Mouse (Mus musculus) intestine, postnatal 0 days (tissue): Measurements from ENCODE around the gene Gpr146. TPM values are rescaled to one million over a fixed set of nuclear protein-coding genes. Genes with fewer than 3 reads are reported as not detected.
A peak's percentile ranks its signal among the peaks of the same experiment; 100 is the strongest.

ENCODE experiments used
- ATAC-seq: fragments of 200-750 bp; cut with Nextera tagmentation; 2 replicates; pipeline ENCODE4 v1.8.0; 2017; ENCODE audit warnings: mild to moderate bottlenecking, moderate TSS enrichment, moderate library complexity
- H3K27ac ChIP-seq: fragments of 300-500 bp; sonication (generic); 2 replicates; pipeline ENCODE4 v1.5.1; 2014; ENCODE audit warnings: mild to moderate bottlenecking, low read depth, low read length, moderate library complexity
- H3K27me3 ChIP-seq: fragments of 300-500 bp; sonication (generic); replicated peaks from 2 replicates; pipeline ENCODE4 v1.6.1; 2014; ENCODE audit warnings: low read length, mixed read lengths; ENCODE audit not compliant: control insufficient read depth, insufficient read depth
- H3K36me3 ChIP-seq: fragments of 300-500 bp; sonication (generic); 2 replicates; pipeline ENCODE4 v1.6.1; 2014; ENCODE audit warnings: mild to moderate bottlenecking, moderate library complexity; ENCODE audit not compliant: control insufficient read depth, insufficient read depth
- H3K4me1 ChIP-seq: fragments of 300-500 bp; sonication (generic); replicated peaks from 2 replicates; pipeline ENCODE4 v1.6.1; 2014; ENCODE audit warnings: antibody characterized with exemption, low read length, mixed read lengths; ENCODE audit not compliant: control insufficient read depth, insufficient read depth
- H3K4me2 ChIP-seq: fragments of 300-500 bp; sonication (generic); replicated peaks from 2 replicates; pipeline ENCODE4 v1.6.1; 2014; ENCODE audit warnings: low read depth, mild to moderate bottlenecking, moderate library complexity
- H3K4me3 ChIP-seq: fragments of 300-500 bp; sonication (generic); 2 replicates; pipeline ENCODE4 v1.5.1; 2014; ENCODE audit warnings: low read depth, low read length
- H3K9ac ChIP-seq: fragments of 300-500 bp; sonication (generic); 2 replicates; pipeline ENCODE4 v1.6.1; 2014; ENCODE audit warnings: mild to moderate bottlenecking, low read depth, low read length
- H3K9me3 ChIP-seq: fragments of 300-500 bp; sonication (generic); 2 replicates; pipeline ENCODE4 v1.6.1; 2016; ENCODE audit warnings: mixed run types; ENCODE audit not compliant: control insufficient read depth
- CTCF ChIP-seq: sonication (generic); IDR thresholded peaks from 2 replicates; pipeline ENCODE4 v1.5.1; 2016; ENCODE audit warnings: low read depth, mild to moderate bottlenecking, control low read depth, antibody characterized with exemption, moderate library complexity
- WGBS: fragments of 180-500 bp; shearing (Covaris S2); extraction: QIAGEN DNeasy Blood & Tissue Kit; methylation state at CpG from one replicate; pipeline ENCODE4 v1.1.7; 2014; 5-methylcytosine and 5-hydroxymethylcytosine counted together
- polyA plus RNA-seq: library from polyadenylated mRNA; unstranded; fragments of >200 nt; fragmentation: Nextera tagmentation; extraction: Ambion mirVana; gene quantifications from 2 replicates; pipeline ENCODE4 v1.2.1, GENCODE M21; 2015

Gpr146 gene
- polyA plus RNA-seq, 1 experiment from 2014 or later = 2.6 TPM

DNA sequence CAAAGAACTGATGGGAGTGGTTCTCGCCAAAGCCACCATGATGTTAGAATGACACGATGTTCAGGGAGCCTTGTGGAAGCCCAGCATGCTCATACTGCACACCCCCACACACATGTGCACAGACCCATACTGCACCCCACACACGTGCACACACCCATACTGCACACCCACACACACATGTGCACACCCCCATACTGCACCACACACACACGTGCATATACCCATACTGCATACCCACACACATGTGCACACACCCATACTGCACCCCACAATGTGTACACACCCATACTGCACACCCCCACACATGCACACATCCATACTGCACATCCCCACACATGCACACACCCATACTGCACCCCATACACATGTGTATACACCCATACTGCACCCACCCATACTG is 41.9 kb upstream of the Gpr146 start:
- Histone ChIP-seq H3K36me3 (peaks cover 48% of the 10 kb centered on the region), H3K27ac (no peak overlapping the region), H3K4me3 (no peak overlapping the region), H3K9ac (no peak overlapping the region), H3K9me3 (no peaks in the 10 kb centered on the region), H3K27me3 (no peaks in the 10 kb centered on the region), H3K4me2 (no peak overlapping the region), H3K4me1 (peaks cover 3% of the 10 kb centered on the region)
- ATAC-seq = no peak
- no peak for TF ChIP-seq CTCF
- 89% methylated on average over 4 of the region's 4 CpGs for WGBS

DNA sequence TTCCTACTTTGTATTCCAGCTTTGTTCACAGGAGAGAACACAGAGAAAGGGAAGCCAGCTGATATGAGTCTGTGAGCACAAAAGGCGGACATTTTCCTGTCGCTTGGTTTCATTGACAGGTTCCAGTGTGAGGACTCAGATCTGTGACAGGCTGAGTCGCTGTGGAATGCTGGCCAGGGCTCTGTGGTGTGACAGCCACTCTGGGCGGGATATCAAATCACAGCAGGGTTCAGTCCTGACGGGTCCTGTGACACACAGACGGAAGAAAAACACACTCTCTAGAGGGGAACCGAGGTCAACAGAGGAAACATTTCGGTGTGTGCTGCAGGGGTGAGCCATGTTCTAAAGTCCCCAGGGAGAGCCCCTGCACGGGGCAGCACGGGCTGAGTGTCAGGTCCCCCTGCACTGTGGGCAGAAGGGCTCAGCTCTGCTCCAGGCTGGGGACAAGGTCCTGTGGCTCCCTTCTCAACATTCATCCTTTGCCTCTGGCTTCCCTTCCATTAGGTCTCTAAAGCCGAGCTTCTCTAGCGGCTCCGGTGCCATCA is 39.6 kb upstream of the Gpr146 start:
- Histone ChIP-seq H3K27me3 (no peaks in the 10 kb centered on the region), H3K36me3 (peaks cover 67% of the 10 kb centered on the region), H3K4me1 (peaks cover 3% of the 10 kb centered on the region), H3K4me3 (no peak overlapping the region), H3K9me3 (no peaks in the 10 kb centered on the region), H3K27ac (peak overlapping the region; percentile 73), H3K4me2 (no peak overlapping the region), H3K9ac (no peak overlapping the region)
- TF ChIP-seq CTCF = no peak
- 67% methylated on average over 13 of the region's 13 CpGs for WGBS
- ATAC-seq = no peak

DNA sequence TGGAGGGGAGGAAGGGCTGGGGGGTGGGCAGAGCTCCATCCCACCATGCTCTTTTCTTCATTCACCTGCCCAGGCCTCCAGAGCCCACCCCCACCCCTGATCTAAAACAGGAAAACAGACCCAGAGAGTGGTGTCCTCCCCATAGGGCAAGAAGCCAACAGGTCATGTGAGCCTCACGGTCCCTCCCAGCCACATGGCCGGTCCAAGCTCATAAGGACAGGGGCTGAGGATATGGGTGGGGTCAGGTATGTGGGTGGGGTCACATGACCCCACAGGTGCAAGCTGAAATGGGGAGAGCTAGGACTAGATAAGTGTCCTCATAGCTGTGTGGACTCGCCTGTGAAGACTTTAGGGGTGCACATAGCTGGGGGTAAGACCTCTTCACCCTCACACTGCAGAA is 39.1 kb upstream of the Gpr146 start:
- peaks cover 67% of the 10 kb centered on the region for H3K36me3 ChIP-seq
- H3K27ac ChIP-seq = peak overlapping the region; percentile 73
- no peak overlapping the region for H3K4me2 ChIP-seq

DNA sequence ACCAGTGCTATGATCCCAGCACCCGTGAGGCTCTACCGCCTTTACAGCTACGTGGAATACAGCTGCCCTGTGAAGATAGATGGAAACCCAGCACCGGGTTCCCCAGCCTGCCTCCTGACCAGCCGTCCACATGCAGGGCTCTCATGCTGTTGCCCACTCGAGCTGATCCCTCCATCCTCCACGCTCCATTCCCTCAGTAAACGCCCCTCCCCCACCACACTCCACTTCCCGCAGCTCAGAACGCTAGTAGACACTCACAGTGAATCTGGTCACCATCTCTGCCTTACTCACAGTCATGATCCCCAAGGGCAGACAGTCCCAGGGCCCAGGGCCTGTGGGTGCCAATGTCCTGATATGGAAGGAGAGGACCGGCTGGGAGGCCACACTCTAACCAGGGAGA is 38.6 kb upstream of the Gpr146 start:
- no peak for ATAC-seq
- H3K4me2 ChIP-seq = no peak overlapping the region
- no peak for TF ChIP-seq CTCF
- no peaks in the 10 kb centered on the region for H3K27me3 ChIP-seq
- H3K9me3 ChIP-seq = no peaks in the 10 kb centered on the region
- H3K36me3 ChIP-seq = peaks cover 67% of the 10 kb centered on the region
- no peaks in the 10 kb centered on the region; the same call in 1 of the 2 replicates for H3K4me1 ChIP-seq
- peak overlapping the region; percentile 73 for H3K27ac ChIP-seq
- 72% methylated on average over 11 of the region's 11 CpGs for WGBS
- H3K9ac ChIP-seq = no peak overlapping the region
- no peak overlapping the region for H3K4me3 ChIP-seq

More for the DNA sequence above, 39.1 kb upstream of the Gpr146 start:
- 40% methylated on average over 3 of the region's 3 CpGs for WGBS
- ATAC-seq = peak; percentile 32; the same call in 1 of the 2 replicates
- no peaks in the 10 kb centered on the region for H3K9me3 ChIP-seq
- no peak for TF ChIP-seq CTCF
- H3K4me3 ChIP-seq = no peak overlapping the region
- no peaks in the 10 kb centered on the region for H3K27me3 ChIP-seq
- no peaks in the 10 kb centered on the region; the same call in 1 of the 2 replicates for H3K4me1 ChIP-seq
- H3K9ac ChIP-seq = no peak overlapping the region

DNA sequence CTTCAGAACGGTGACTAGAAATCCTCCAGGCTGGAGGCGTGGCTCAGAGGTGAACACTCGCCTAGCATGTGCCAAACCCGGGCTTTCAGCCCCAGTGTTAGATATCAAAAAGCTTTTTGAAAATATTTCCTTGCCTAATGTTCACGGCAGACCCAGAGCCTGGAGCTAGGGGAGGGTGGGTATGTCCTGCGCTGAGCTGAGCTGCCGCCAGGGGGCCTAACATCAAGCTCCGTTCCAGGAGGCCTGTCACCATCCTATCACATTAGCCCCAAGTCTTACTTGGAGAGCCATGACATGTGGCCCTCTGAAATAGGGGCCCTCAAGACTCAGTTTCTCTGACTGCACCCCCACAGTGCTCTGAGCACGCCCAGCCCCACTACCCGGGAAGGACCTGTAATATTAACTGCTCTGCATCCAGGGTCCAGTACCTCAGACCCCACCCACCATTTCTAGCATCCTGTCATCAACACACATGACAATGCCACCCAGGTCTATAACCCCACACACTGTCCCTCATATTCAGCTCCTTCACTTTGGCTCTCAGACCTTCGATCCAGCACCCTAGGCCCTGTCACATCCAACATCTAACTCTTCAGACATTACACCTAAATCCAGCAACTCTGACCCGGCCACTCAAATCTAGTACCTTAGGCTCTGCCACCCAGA is 33.3 kb upstream of the Gpr146 start:
- peak; percentile 59 for ATAC-seq
- Histone ChIP-seq H3K27ac (peak overlapping the region; percentile 77; the same call in 1 of the 2 replicates), H3K4me3 (peak overlapping the region; percentile 79), H3K36me3 (peaks cover 34% of the 10 kb centered on the region), H3K9me3 (no peaks in the 10 kb centered on the region), H3K4me1 (peaks cover 3% of the 10 kb centered on the region; the same call in 1 of the 2 replicates), H3K4me2 (peak overlapping the region; percentile 82), H3K9ac (peak overlapping the region; percentile 91), H3K27me3 (no peaks in the 10 kb centered on the region)
- TF ChIP-seq CTCF = peak; percentile 86
- WGBS = 4% methylated on average over 12 of the region's 12 CpGs

DNA sequence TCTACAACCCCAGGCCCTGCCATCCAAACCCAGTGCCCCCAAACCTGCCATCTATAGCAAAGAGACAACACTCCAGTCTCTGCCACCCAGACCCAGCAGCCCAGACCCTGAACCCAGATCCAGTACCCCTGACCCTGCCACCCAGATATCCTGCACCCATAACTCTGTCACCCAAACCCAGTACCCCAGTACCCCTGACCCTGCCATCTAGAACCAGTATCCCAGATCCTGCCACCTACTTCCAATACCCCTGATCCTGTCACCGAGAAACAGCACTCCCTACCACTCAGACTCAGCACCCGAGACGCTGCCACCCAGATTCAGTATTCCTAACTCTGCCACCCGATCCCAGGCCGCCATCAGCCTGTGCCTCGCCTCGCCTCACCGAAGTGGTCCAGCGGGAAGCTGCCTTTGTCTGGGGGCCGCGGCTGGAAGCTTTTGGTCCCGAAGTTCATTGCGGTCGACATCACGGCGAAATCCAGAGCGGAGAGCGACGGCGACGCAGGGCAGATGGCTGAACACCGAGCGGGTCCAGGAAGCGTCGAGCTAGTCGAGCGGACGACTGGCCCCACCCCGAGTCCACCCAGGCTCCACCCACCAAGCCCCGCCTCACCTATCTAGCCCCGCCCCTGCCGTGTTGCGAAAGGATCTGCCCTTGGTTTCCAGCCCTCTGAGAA is 32.7 kb upstream of the Gpr146 start:
- H3K27ac ChIP-seq = peak overlapping the region; percentile 77
- TF ChIP-seq CTCF = 0 out of 2 replicates have a peak, but pooled peaks have one; percentile 3
- H3K4me1 ChIP-seq = peaks cover 3% of the 10 kb centered on the region; the same call in 1 of the 2 replicates
- H3K9me3 ChIP-seq = no peaks in the 10 kb centered on the region
- H3K4me3 ChIP-seq = peak overlapping the region; percentile 79
- H3K9ac ChIP-seq = peak overlapping the region; percentile 91
- H3K27me3 ChIP-seq = no peaks in the 10 kb centered on the region
- peak; percentile 85 for ATAC-seq
- under 1% methylated on average over 33 of the region's 33 CpGs for WGBS
- peaks cover 27% of the 10 kb centered on the region for H3K36me3 ChIP-seq
- H3K4me2 ChIP-seq = peak overlapping the region; percentile 82
